7 mouse cellular contexts compared by ENCODE assay signal in genomic region chr16:17922163-17922538, GRCm38 (mm10). TPM values are rescaled to one million over a fixed set of nuclear protein-coding genes. Genes with fewer than 3 reads are reported as not detected.
DNase-seq lines count a peak whose midpoint lies in the region; ATAC-seq and TF ChIP-seq lines count a peak whose summit lies in the region.

No protein-coding gene starts in this region.

- TF ChIP-seq POLR2A in liver, adult 2 months (IDR thresholded peaks at IDR 0.05; ENCODE audit: extremely low read depth, insufficient read depth, low read length) = no peak

- peaks cover 2% of the 10 kb centered on the region; the same call in 1 of the 2 replicates for H3K36me3 ChIP-seq in liver, adult 2 months (ENCODE audit: control insufficient read depth, insufficient read depth, low read length)
- H3K36me3 ChIP-seq in embryonic facial prominence, embryonic 12.5 days = peaks cover 13% of the 10 kb centered on the region; the same call in 1 of the 2 replicates
- peaks cover 25% of the 10 kb centered on the region for H3K36me3 ChIP-seq in hindbrain, embryonic 10.5 days
- H3K36me3 ChIP-seq in megakaryocyte, embryonic 14.5 days (replicated peaks; ENCODE audit: low read length) = peaks cover 37% of the 10 kb centered on the region

- H3K4me1 ChIP-seq in liver, adult 2 months (ENCODE audit: control insufficient read depth, insufficient read depth, low read length) = peaks cover 19% of the 10 kb centered on the region
- H3K4me1 ChIP-seq in embryonic facial prominence, embryonic 12.5 days = peaks cover 20% of the 10 kb centered on the region
- H3K4me1 ChIP-seq in hindbrain, embryonic 10.5 days (replicated peaks) = peaks cover 43% of the 10 kb centered on the region
- H3K4me1 ChIP-seq in megakaryocyte, embryonic 14.5 days = peaks cover 71% of the 10 kb centered on the region

- H3K27me3 ChIP-seq in liver, adult 2 months (ENCODE audit: control insufficient read depth, insufficient read depth, low read length) = no peaks in the 10 kb centered on the region
- H3K27me3 ChIP-seq in embryonic facial prominence, embryonic 12.5 days = peaks cover 24% of the 10 kb centered on the region
- peaks cover 40% of the 10 kb centered on the region for H3K27me3 ChIP-seq in hindbrain, embryonic 10.5 days (ENCODE audit: insufficient read depth, poor library complexity, severe bottlenecking)
- H3K27me3 ChIP-seq in megakaryocyte, embryonic 14.5 days (replicated peaks) = peaks cover 15% of the 10 kb centered on the region

- H3K4me3 ChIP-seq in liver, adult 2 months (ENCODE audit: insufficient read depth, low read depth, low read length) = peak overlapping the region; percentile 63
- H3K4me3 ChIP-seq in embryonic facial prominence, embryonic 12.5 days = peak overlapping the region; percentile 58
- peak overlapping the region; percentile 87 for H3K4me3 ChIP-seq in hindbrain, embryonic 10.5 days
- H3K4me3 ChIP-seq in megakaryocyte, embryonic 14.5 days (replicated peaks) = peak overlapping the region; percentile 95

- peaks cover 2% of the 10 kb centered on the region; the same call in 1 of the 2 replicates for H3K79me2 ChIP-seq in liver, adult 2 months (ENCODE audit: control insufficient read depth, insufficient read depth, low read length)

- TF ChIP-seq CTCF in liver, adult 2 months (IDR thresholded peaks at IDR 0.05; ENCODE audit: low read depth, low read length) = no peak

- ATAC-seq in embryonic facial prominence, embryonic 12.5 days (ENCODE audit: insufficient number of reproducible peaks, insufficient read depth, low FRiP score, low TSS enrichment) = no peak; the same call in 1 of the 2 replicates
- no peak for ATAC-seq in megakaryocyte progenitor cell, adult 5-6 weeks (replicated peaks; ENCODE audit: poor library complexity)

- peak overlapping the region; percentile 59 for H3K9ac ChIP-seq in liver, adult 2 months (ENCODE audit: low read depth, low read length)
- H3K9ac ChIP-seq in embryonic facial prominence, embryonic 12.5 days = peak overlapping the region; percentile 91

- peak overlapping the region; percentile 38 for H3K27ac ChIP-seq in liver, adult 2 months (replicated peaks; ENCODE audit: insufficient read depth, low read depth, low read length)
- H3K27ac ChIP-seq in embryonic facial prominence, embryonic 12.5 days = peak overlapping the region; percentile 65
- peak overlapping the region; percentile 91 for H3K27ac ChIP-seq in hindbrain, embryonic 10.5 days

- WGBS in liver, adult 2 months = 0% methylated on average over 14 of the region's 14 CpGs
- 2% methylated on average over 14 of the region's 14 CpGs for WGBS in embryonic facial prominence, embryonic 12.5 days
- under 1% methylated on average over 14 of the region's 14 CpGs for WGBS in hindbrain, embryonic 10.5 days

- H3K4me2 ChIP-seq in embryonic facial prominence, embryonic 12.5 days (replicated peaks) = peak overlapping the region; percentile 95

- no peak for DNase-seq in liver, adult 2 months (ENCODE audit: extremely low read depth, low read depth, low spot score)
- DNase-seq in liver = no peak
- DNase-seq in hindbrain, embryonic 10.5 days (ENCODE audit: low spot score) = no peak
- no peak for DNase-seq in ovary, postnatal 36 days (ENCODE audit: low spot score)

- H3K9me3 ChIP-seq in embryonic facial prominence, embryonic 12.5 days = no peaks in the 10 kb centered on the region
- H3K9me3 ChIP-seq in hindbrain, embryonic 10.5 days = no peaks in the 10 kb centered on the region
- peaks cover 6% of the 10 kb centered on the region for H3K9me3 ChIP-seq in megakaryocyte, embryonic 14.5 days

RNA-seq across cellular contexts. Expression of gene Slc25a1, which starts 5.9 kb away (rescaled TPM):
- total RNA-seq in liver, adult 2 months (2014; rRNA removed) = 164 and 194 TPM in 2 replicates
- polyA plus RNA-seq in liver, adult 2 months (2012; rRNA removed) = 364 and 373 TPM in 2 replicates
- 88.5 and 89.5 TPM in 2 replicates for polyA plus RNA-seq in embryonic facial prominence, embryonic 12.5 days (2016; fragmentation: Nextera tagmentation; extraction: Ambion mirVana)
- polyA plus RNA-seq in hindbrain, embryonic 10.5 days (2016; fragmentation: Nextera tagmentation; extraction: Ambion mirVana) = 115 and 149 TPM in 2 replicates
- polyA plus RNA-seq in megakaryocyte, embryonic 14.5 days (2012; ENCODE audit: insufficient read depth, low replicate concordance) = 396 and 555 TPM in 2 replicates
- total RNA-seq in megakaryocyte progenitor cell, adult 5-6 weeks (2015) = 23.0 and 27.2 TPM in 2 replicates
- total RNA-seq in megakaryocyte progenitor cell, adult 5-6 weeks (2017) = 35.4 and 50.6 TPM in 2 replicates

RNA-seq across cellular contexts. Expression of gene Gsc2, which starts 7.3 kb away (rescaled TPM):
- not detected in 2 replicates for total RNA-seq in liver, adult 2 months (2014; rRNA removed)
- not detected in 2 replicates for polyA plus RNA-seq in liver, adult 2 months (2012; rRNA removed)
- polyA plus RNA-seq in embryonic facial prominence, embryonic 12.5 days (2016; fragmentation: Nextera tagmentation; extraction: Ambion mirVana) = not detected in 2 replicates
- 0.17 TPM in 1 of 2 replicates, not detected in the other for polyA plus RNA-seq in hindbrain, embryonic 10.5 days (2016; fragmentation: Nextera tagmentation; extraction: Ambion mirVana)
- polyA plus RNA-seq in megakaryocyte, embryonic 14.5 days (2012; ENCODE audit: insufficient read depth, low replicate concordance) = not detected in 2 replicates
- total RNA-seq in megakaryocyte progenitor cell, adult 5-6 weeks (2015) = not detected in 2 replicates
- not detected in 2 replicates for total RNA-seq in megakaryocyte progenitor cell, adult 5-6 weeks (2017)

RNA-seq across cellular contexts. Expression of gene Ess2, which starts 11.0 kb away (rescaled TPM):
- 3.4 and 3.9 TPM in 2 replicates for total RNA-seq in liver, adult 2 months (2014; rRNA removed)
- polyA plus RNA-seq in liver, adult 2 months (2012; rRNA removed) = 6.0 and 8.7 TPM in 2 replicates
- polyA plus RNA-seq in embryonic facial prominence, embryonic 12.5 days (2016; fragmentation: Nextera tagmentation; extraction: Ambion mirVana) = 50.7 and 54.0 TPM in 2 replicates
- polyA plus RNA-seq in hindbrain, embryonic 10.5 days (2016; fragmentation: Nextera tagmentation; extraction: Ambion mirVana) = 54.5 and 57.4 TPM in 2 replicates
- polyA plus RNA-seq in megakaryocyte, embryonic 14.5 days (2012; ENCODE audit: insufficient read depth, low replicate concordance) = 21.8 and 24.0 TPM in 2 replicates
- total RNA-seq in megakaryocyte progenitor cell, adult 5-6 weeks (2015) = 8.4 and 12.0 TPM in 2 replicates
- total RNA-seq in megakaryocyte progenitor cell, adult 5-6 weeks (2017) = 22.5 and 23.8 TPM in 2 replicates

RNA-seq across cellular contexts. Expression of gene Tssk2, which starts 23.7 kb away (rescaled TPM):
- total RNA-seq in liver, adult 2 months (2014; rRNA removed) = not detected in 2 replicates
- not detected in 2 replicates for polyA plus RNA-seq in liver, adult 2 months (2012; rRNA removed)
- 0.12 TPM in 1 of 2 replicates, not detected in the other for polyA plus RNA-seq in embryonic facial prominence, embryonic 12.5 days (2016; fragmentation: Nextera tagmentation; extraction: Ambion mirVana)
- not detected in 2 replicates for polyA plus RNA-seq in hindbrain, embryonic 10.5 days (2016; fragmentation: Nextera tagmentation; extraction: Ambion mirVana)
- polyA plus RNA-seq in megakaryocyte, embryonic 14.5 days (2012; ENCODE audit: insufficient read depth, low replicate concordance) = not detected in 2 replicates
- total RNA-seq in megakaryocyte progenitor cell, adult 5-6 weeks (2015) = not detected in 2 replicates
- total RNA-seq in megakaryocyte progenitor cell, adult 5-6 weeks (2017) = not detected in 2 replicates

RNA-seq across cellular contexts. Expression of gene Dgcr2, which starts 23.8 kb away (rescaled TPM):
- total RNA-seq in liver, adult 2 months (2014; rRNA removed) = 31.6 and 44.7 TPM in 2 replicates
- 82.2 and 97.1 TPM in 2 replicates for polyA plus RNA-seq in liver, adult 2 months (2012; rRNA removed)
- polyA plus RNA-seq in embryonic facial prominence, embryonic 12.5 days (2016; fragmentation: Nextera tagmentation; extraction: Ambion mirVana) = 103 and 105 TPM in 2 replicates
- 96.0 and 100 TPM in 2 replicates for polyA plus RNA-seq in hindbrain, embryonic 10.5 days (2016; fragmentation: Nextera tagmentation; extraction: Ambion mirVana)
- polyA plus RNA-seq in megakaryocyte, embryonic 14.5 days (2012; ENCODE audit: insufficient read depth, low replicate concordance) = 6.8 and 8.4 TPM in 2 replicates
- total RNA-seq in megakaryocyte progenitor cell, adult 5-6 weeks (2015) = 21.6 and 23.8 TPM in 2 replicates
- total RNA-seq in megakaryocyte progenitor cell, adult 5-6 weeks (2017) = 40.4 and 50.0 TPM in 2 replicates

Comparison
In these comparisons a context has a peak if more than half of its experiments do, and no peak if none do; other contexts are left out.
1. H3K27ac ChIP-seq: peak in every context shown above with its lines; median percentile 91 in hindbrain, embryonic 10.5 days; 65 in embryonic facial prominence, embryonic 12.5 days; 38 in liver, adult 2 months.